Mouse (Mus musculus): ENCODE data around the gene Lmntd1.

GRCm38 (mm10) chr6:145659116-145659515 is 45.0 kb upstream of the Lmntd1 start:
- TF ChIP-seq CTCF (IDR thresholded peaks at IDR 0.05; ENCODE audit: low read depth, low read length) (no peak), POLR2A (IDR thresholded peaks at IDR 0.05; ENCODE audit: insufficient read depth, low read length) (no peak)

Data from ES-Bruce4 (cell line).